Mouse (Mus musculus): ENCODE measurements around the gene Scpep1.
"Not testable (repeated sequence)": the region's sequence is repeated elsewhere in the genome, so short reads cannot be mapped to it uniquely, and the experiment has no call there.

Scpep1 gene

DNA sequence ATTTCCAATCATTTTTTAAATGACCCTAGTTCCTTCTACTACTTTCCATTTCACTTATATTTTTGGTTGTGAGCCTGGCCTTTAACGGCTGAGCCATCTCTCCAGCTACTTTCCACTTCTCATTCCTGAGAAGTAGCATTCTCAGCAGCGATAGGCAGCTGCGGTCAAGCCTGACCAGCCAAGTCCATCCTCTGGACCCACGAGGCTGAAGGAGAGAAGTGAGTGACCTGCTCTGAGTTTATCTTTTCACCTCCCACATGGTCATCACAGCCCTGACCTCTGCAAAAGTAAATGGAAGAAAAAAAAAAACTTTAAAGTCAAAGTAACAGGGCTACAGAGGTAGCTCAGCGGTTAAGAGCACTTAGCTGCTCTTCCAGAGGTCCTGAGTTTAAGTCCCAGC, 28.7 kb downstream of the Scpep1 start:
- no peak for DNase-seq (ENCODE audit: low spot score)

DNA sequence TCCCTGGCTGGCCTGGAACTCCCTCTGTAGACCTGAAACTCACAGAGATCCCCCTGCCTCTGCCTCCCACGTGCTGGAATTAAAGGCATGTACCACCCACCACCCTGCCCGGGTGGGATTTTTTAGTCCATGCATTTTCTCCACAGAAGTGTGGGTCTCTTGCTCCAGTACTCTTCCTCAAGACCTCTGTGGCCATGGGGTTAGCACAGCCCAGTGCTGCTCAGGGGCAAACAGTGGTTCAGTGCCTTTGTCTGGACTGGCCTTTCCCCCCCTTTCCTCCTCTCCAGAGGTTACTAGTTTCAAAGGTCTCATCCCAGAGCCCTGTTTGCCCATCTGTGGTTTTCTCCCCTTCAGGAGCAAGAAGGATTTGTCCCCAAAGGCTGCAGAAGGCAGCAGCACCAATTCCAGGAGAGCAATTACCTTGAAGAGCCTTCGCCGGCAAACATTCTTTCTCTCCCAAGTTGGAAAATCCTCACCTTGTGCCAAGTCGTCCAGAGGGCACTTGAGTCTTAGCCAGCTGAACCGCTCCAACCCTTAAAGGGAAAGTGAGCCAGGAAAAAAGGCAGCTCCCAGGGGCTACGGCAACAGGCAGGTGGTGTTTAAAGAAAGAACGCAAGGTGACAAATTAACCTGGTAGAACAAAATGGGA, 45.8 kb downstream of the Scpep1 start:
- DNase-seq (ENCODE audit: low spot score): no peak

DNA sequence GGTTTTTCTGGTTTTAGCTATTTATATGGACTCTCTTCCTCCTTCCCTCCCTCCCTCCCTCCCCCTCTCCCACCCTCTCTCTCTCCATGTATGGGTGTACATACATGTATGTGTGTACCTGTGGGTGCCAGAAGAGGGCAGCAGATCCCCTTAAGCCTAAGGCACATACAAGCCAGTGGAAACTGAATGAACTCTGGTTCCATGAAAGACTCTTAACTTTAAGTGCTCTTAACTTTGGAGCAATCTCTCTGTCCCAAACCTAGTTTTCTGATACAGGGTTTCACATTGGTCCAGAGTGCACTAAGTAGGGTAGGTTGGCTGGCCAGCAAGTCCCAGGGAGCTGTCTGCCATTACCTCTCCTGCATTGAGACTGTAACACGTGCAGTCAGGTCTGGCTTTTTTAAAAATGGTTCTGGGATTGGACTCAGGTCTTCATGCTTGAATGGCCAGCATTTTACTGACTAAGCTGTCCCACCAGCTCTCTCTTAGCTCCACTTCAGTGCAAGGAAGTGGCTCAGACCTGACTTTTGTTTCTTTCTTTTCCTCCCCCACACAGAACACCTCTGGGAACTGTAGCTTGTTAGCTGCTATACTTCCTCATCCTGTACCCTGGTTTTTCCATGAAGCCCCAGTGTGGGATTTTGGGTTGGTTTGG, 46.6 kb downstream of the Scpep1 start:
- DNase-seq (ENCODE audit: low spot score): peak; percentile 26

DNA sequence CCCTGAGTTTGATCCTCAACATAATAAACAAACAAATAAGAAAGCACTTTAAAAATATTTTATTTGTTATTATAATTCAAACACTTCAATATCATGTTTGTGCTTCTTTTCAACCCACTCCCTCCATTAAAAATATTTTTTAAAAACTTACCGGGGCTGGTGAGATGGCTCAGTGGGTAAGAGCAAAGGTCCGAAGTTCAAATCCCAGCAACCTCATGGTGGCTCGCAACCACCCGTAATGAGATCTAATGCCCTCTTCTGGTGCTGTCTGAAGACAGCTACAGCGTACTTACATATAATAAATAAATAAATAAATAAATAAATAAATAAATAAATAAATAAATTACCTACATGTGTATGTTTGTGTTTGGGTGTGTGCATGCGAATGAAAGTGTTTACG, 47.4 kb downstream of the Scpep1 start:
- DNase-seq (ENCODE audit: low spot score): no peak

DNA sequence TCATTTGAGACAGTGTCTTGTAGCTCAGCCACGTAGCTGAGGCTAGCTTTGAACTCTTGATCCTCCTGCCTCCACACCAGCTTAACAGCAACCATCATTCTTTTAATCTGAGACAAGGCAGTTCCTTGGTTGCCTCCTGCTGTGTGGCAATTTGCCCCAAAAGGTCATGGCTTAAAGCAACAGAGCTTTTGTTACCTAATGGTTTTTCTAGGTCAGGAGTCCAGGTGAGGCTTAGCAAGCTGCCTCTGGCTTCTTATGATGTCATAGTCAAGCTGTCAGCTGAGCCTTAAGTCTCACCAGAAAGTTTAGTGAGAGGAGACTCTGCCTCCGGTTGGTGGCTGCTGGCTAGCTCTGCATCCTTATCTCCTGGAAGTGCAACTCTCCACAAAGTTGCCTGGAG, 49.6 kb downstream of the Scpep1 start:
- no peak for DNase-seq (ENCODE audit: low spot score)

DNA sequence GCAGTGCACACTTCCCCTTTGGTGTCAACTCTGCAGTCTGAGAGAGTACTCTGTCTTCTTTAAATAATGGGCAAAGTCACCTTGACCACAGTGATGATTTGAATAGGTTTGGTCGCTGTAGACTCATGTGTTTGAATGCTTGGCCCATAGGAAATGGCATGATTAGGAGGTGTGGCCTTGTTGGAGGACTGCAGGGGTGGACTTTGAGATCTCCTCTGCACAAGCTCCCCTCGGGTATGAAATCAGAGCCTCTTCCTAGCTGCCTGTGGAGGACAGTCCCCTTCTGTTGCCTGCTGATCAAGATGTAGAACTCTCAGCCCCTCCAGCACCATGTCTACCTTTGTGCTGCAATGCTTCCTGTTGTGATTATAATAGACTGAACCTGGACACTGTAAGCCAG, 51.2 kb downstream of the Scpep1 start:
- no peak for DNase-seq (ENCODE audit: low spot score)

DNA sequence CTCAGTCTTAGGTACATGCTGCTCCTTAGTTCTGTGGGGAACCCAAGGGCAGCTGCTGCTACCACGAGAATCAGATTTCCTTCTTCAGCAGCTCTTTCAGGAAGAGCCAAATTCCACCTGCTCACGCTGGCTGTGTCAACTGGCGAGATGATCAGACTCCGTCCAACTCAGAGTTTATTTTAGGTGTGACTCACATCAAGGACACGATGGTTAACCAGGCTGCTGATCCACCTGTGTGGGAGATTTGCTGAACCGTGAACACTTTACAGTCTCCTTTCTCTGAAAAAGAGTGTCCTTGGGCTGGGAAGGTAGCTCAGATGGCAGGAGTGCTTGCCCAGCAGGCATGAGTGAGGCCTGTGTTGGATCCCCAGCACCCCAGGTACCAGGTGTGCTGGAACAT, 52.5 kb downstream of the Scpep1 start:
- no peak for DNase-seq (ENCODE audit: low spot score)

DNA sequence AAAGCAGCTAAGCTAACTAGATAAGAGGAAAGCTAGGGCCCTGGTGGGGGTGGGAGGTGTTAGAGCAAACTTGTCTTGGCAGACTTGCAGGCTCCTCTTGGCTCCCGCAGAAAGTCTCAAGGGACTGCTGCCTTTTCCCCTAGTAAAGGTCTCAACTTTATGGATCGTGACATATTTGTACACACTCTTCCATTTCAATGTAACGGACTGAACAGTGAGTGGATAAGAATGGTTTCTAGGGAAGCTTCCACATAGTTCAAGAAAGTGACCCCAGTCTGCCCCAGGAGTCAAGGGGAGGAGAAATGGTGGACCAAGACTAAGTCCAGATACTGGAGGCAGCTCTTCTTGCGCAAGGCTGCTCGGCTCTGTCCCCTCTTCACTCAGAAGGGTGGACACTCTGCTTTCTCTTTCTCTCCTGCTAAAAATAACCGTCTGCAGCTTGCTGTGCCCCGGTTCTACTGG, 53.9 kb downstream of the Scpep1 start:
- no peak for DNase-seq (ENCODE audit: low spot score)

DNA sequence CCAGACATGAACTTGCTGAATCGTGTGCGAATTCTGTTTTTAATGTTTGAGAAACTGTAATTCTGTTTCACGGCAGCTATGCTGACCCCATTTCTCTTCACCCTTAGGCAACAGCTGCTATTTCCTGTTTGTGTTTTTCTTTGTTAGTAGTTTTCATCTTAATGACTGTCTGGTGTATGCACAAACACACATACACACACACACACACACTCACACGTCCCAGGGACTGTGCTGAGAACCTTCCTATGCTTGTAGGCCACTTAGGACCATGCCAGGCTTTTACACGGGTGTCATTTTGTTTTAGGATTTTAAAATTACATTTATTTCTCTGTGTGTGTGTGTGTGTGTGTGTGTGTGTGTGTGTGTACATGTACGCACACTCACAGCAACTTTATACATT, 55.7 kb downstream of the Scpep1 start:
- no peak for DNase-seq (ENCODE audit: low spot score)

DNA sequence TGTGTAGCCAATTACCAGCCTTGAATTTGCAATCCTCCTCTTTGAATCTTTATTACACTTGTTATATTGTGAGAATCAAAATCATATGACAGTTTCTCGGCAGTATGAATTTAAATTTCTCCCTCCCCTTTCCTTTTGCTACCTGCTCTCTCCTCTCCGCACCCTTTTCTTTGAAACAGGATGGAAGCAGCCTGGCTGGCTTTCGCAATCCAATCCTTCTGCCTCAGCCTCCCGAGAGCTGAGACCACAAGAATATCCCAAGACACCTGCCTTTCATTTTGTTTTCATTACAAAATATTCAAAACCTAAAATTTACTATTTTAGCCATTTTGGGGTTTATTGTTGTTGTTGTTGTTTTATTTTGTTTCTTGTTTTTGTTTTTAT, 56.9 kb downstream of the Scpep1 start:
- no peak for DNase-seq (ENCODE audit: low spot score)

DNA sequence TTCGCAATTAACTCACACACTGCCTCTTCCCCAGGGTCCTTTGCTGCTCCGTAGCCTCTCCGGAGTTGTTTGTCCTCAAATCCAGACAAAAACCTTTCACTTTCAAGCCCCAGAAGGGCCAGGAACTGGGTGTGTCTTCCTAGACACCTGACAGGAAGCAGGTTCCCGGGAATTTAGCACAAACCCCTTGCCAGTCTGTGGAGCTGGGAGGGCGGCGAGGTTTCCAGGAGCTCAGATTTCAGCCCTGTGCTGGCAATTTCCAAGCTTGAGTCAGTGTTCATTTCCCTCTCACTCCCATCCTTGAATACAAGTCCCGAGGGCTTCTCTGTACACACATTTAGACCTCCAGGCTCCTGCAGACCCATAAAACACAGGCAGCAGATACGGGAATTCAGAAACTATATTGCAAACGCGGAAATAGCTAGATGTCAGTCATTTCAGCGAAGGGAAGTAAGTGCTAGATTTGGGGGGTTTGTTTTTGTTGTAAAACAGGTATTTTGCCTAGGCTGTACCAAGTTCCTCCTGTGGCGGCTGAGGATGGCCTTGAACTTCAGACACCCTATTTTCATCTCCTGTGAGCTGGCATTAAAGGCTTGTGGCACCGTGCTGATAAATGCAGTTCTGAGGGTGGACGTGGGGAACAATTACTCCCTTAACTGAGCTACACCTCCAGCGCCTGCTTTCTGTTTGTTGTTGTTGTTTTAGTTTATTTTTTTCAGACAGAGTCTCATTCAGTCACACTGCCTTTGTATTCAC, 57.5 kb downstream of the Scpep1 start:
- DNase-seq (ENCODE audit: low spot score): no peak

DNA sequence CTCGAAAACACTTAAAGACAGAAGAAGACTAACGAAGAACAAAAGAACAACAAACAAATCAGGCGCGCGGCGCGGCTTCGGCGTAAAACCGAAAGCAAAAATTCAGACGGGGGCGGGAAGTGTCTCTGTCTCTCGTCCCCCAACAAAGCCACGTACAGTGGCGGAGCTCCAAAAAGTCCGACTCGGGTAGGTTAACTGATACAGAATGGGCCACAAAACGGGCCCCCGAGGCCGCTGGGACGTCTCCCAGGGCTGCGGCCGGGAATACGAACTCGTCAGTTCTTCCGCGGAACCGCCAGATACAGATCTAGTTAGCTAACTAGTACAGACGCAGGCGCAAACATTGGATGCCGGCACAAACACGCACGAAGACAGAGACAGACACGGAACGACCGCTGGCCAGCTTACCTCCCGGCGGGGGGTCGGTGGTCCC, 59.4 kb downstream of the Scpep1 start:
- DNase-seq (ENCODE audit: low spot score): not testable (repeated sequence)

DNA sequence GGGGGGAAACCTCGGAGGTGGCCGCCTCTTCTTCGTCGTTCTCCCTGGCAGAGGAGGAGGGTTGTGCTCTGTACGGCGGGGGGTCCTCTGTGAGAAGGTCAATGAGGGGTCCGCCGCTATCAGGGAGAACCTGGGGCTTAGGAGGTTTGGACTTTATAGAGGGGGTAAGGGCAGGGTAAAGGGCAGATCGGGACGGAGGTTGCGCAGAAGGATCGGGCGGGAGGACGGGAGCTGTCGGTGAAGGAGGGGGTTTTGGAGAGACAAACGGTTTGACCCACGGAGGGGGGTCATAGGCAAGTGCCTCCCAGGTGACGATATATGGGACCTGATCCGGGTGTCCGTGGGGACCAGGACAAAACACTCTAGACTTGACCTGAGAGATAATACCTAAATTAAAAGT, 60.0 kb downstream of the Scpep1 start:
- not testable (repeated sequence) for DNase-seq (ENCODE audit: low spot score)

DNA sequence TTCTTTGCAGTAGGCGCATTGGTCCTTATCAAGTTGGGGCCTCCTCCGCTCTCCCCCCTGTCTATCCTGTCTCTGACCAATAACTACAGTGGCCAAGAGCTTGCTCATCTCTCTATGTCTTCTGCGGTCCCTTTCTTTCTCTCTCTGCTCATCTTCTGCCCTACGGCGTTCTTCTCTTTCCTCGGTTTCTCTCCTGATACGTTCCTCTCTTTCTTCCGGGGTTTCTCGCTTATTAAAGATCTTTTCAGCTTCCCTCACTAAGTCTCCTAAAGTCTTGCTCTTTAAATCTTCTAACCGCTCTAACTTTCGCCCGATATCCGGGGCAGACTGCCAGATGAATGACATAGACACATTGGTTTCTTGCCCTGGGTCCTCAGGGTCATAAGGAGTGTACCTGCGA, 61.0 kb downstream of the Scpep1 start:
- DNase-seq (ENCODE audit: low spot score): not testable (repeated sequence)

DNA sequence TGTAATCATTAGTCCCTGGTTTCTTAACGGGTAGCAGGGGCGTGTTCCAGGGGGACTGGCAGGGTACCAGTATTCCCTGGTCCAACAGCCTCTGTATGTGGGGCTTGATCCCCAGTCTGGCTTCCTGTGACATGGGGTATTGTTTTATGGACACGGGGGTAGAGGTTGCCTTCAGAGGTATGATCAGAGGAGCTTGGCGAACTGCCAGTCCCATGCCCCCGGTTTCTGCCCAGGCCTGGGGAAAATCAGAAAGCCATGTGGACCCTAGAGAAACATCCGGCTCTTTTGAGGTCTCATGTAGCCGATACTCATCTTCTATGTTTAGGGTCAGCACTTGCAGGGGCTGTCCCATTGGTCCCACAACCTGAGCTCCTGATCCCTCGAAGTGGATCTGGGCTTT, 61.8 kb downstream of the Scpep1 start:
- not testable (repeated sequence) for DNase-seq (ENCODE audit: low spot score)

DNA sequence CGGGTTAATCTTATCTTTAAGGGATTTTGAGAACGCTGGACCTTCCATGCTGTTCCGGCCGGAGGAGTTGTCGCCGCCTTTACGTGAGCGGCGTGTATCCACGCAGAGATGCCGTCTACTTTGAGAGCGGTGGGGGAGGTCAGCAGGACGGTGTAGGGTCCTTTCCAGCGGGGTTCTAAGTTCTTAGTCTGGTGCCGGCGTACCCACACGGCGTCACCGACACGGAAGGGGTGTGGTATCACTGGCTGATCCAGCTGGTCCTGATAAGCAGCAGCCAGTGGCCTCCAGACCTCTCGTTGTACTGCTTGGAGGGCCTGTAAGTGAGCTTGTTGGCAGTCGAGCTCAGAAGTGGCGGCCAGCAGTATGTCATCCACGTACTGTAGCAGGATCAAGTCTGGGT, 62.5 kb downstream of the Scpep1 start:
- DNase-seq (ENCODE audit: low spot score): not testable (repeated sequence)

DNA sequence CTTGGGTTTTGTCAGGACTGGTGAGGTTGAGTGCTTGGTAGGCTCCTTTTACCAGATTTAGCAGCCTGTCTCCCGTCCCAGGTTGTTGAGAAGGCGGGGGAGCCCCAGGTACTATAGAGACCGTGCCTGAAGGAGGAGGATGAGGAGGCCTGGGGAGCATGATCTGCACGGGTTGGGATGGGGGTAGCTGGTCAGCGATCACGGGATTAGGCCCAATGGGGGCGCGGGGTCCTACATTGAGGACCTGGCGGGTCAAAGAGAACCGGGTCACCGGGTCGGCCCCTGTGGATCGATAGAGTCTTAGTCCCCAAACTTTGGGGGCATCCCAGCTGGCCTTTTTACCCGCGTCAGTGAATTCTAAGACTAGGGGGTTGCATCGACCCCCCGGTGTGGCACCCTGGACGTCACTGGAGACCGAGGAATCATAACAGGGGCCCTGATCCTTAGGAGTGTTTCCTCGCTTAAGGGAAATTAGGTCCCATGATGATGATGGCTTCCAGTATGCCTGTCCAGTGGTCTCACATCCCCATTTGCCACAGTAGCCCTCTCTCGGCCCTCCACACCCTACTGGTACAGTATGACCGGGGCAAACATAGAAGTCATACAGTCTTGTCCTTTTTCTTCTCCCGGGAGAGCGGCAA, 63.2 kb downstream of the Scpep1 start:
- DNase-seq (ENCODE audit: low spot score): not testable (repeated sequence)

DNA sequence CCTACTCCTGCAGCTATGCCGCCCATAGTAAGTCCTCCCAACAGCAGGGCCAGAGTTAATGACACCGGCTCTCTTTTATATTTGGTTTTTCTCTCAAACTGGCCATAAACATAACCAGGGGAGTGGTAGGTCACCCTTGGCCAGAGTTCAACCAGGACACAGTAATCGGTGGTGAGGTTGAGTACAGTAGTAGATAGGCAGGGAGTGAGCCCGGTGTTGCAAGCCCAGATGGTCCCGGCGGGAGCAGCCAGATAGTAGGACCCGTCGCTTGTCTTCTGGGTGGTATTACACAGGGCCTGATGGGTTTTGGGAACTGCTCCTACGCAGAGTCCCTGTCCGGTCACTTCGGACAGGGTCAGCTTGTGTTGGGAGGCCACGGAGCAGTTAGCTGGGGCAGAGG, 63.8 kb downstream of the Scpep1 start:
- not testable (repeated sequence) for DNase-seq (ENCODE audit: low spot score)

DNA sequence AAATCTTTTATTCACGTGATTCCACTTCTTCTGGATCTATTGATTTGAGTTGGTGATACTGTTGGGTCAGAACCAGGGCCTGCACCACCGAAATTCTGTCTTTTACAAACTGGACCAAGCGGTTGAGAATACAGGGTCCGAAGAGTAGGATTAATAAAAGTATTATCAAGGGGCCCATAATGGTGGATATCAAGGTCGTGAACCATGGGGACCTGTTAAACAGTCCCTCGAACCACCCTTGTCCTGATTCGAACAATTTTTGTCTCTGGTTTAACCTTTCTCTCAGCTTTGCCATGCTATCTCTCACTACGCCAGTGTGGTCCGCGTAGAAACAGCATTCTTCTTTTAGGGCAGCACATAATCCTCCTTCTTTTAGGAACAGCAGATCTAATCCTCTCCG, 64.4 kb downstream of the Scpep1 start:
- DNase-seq (ENCODE audit: low spot score): not testable (repeated sequence)

DNA sequence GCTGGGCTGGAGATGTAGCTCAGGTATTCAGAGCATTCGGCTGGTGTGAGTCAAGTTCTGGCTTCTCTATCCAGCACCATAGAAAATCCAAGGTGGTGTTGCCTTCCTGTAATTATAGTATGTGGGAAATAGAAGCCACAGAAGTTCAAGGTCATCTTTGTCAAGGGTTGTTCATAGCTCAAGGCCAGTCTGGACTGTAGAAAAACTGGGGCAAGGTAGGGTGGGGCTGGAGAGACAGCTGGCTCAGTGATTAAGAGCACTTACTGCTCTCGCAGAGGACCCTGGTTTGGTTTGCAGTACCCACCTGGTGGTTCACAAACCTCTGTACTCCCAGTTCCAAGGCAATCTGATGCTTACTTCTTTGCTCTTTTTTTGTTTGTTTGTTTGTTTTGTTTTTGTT, 66.3 kb downstream of the Scpep1 start:
- DNase-seq (ENCODE audit: low spot score): no peak

DNA sequence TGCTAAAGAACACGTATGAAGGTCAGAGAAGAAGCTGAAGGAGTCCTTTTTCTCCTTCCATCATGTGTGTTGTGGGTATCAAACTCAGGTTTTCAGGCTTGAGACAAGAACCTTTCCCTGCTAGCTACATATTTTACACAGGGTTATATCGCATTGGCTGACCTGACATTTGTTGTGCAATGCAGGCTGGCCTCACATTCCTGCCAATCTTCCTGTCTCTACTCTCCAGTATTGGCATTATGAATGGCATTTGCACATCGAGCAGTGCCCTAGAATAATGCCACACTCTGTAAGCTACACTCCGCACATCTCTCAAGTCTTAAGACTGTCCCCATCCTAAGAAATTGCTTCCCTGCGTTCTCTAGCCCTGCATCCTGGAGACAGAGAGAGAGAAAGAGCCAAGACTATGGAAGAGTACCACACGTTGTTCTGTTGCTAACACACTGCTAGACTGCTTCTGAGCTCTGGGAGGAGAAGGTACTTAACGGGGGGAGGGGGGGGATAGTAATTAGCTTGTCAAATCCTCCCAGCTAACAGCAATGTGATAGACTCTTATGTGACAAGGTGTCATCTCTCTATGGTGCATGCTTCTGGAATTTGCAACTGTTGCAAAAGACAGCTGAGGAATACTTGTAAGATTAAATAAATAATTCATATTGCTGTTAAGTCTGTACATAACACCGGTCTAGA, 70.7 kb downstream of the Scpep1 start:
- DNase-seq (ENCODE audit: low spot score): no peak

DNA sequence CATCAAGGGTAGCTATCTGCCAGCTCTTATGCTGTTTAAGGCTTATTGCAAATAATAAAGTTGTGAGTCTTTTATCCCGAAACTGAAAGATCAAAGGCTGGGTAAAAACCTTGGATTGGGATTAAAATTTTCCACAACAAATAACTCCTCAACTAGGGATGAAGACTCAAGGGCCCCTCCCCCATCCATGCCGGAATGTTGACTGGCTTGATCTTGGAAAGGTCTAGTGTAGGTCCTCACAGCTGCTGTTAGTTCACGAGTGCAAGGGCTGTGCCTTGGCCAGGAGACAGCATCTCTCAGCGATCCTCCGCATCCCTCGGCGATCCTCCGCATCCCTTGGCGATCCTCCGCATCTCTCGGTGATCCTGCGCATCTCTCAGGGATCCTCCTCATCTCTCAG, 77.3 kb downstream of the Scpep1 start:
- DNase-seq (ENCODE audit: low spot score): no peak
